Mouse (Mus musculus): ENCODE measurements around the gene Nfyb.

The Nfyb gene

GRCm38 (mm10) chr10:82763840-82764631 lies at the start of gene Nfyb:
Gene Nfyb, minus strand, starts transcription at chr10:82764144.
- peak; percentile 98 for DNase-seq (ENCODE audit: extremely low spot score)

DNA sequence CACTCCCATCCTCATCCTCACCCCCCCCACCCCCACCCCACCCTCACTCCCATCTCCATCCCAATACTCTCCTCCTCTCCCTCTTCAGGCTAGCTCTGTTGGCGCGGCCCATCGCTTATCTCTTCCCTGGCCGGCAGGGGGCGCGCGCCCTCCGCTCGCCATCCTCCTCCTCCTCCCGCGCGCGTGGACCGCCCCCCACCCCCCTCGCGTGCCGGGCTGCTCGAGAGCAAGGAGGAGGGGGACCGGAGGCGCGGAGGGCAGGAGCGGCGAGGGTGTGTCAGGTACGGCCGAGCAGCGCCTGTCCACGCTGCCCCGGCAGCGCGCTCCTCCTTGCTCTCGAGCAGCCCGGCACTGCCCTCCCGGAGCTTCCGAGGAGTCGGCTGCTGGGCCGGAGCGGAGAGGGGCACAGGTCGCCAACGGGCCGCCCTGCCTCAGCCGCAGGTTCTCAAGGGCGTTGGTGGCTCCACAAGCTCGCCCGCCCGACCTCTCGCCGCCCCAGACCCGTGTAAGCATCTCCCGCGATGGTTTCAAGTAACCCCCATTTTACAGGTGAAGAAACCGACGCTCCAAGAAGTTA lies 48.0 kb upstream of the Nfyb start:
- DNase-seq (ENCODE audit: extremely low spot score) = peak; percentile 84

- DNase-seq (ENCODE audit: extremely low spot score) = no peak
These were observed 45.4 kb upstream of the Nfyb start for GRCm38 (mm10) chr10:82809352-82809751.

GRCm38 (mm10) chr10:82808891-82809290 lies 44.9 kb upstream of the Nfyb start:
- DNase-seq (ENCODE audit: extremely low spot score) = no peak

GRCm38 (mm10) chr10:82808155-82808554 lies 44.2 kb upstream of the Nfyb start:
- DNase-seq (ENCODE audit: extremely low spot score) = no peak

- no peak for DNase-seq (ENCODE audit: extremely low spot score)
These were observed 43.3 kb upstream of the Nfyb start for GRCm38 (mm10) chr10:82807238-82807637.

DNA sequence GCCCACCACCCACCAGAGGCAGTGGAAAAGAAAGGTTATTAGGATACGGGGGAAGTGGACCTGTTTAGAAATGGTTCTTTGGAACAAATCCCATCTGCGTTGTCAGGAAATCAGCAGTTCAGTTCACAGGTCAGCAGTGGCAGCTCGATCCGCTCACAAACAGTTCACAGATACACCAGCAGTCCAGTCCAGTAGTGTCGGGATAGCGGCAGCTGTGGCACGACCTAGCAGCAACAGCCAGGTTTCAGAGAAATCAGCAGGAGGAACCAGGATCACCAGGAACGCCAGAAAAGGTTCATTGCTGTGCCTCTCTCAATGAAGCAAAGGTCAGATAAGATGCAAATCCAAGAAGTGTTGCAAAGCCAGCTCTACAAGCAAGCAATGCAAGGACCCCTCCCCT lies 42.5 kb upstream of the Nfyb start:
- no peak for DNase-seq (ENCODE audit: extremely low spot score)

DNA sequence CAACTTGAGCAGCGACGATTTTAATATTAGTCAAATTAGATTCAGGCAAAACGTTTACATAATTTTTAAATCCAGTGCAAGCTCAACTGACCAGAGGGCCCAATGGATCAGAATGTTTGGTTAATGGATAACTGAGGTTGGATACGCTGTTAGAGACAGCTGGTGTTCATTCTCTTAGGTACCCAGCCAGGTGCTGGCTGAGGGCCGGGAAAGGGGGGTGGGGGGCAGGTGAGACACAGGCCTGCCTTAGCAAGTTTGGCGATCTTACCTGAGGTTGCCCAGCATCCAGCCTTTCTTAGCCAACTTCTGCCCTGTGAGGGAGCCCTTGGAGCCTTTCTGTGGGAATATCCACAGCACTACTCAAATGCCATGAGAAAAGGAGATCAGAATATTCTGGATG lies 41.2 kb upstream of the Nfyb start:
- no peak for DNase-seq (ENCODE audit: extremely low spot score)

- no peak for DNase-seq (ENCODE audit: extremely low spot score)
These were observed 40.5 kb upstream of the Nfyb start for GRCm38 (mm10) chr10:82804396-82804795.

GRCm38 (mm10) chr10:82800094-82800493 lies 36.1 kb upstream of the Nfyb start:
- no peak for DNase-seq (ENCODE audit: extremely low spot score)

DNA sequence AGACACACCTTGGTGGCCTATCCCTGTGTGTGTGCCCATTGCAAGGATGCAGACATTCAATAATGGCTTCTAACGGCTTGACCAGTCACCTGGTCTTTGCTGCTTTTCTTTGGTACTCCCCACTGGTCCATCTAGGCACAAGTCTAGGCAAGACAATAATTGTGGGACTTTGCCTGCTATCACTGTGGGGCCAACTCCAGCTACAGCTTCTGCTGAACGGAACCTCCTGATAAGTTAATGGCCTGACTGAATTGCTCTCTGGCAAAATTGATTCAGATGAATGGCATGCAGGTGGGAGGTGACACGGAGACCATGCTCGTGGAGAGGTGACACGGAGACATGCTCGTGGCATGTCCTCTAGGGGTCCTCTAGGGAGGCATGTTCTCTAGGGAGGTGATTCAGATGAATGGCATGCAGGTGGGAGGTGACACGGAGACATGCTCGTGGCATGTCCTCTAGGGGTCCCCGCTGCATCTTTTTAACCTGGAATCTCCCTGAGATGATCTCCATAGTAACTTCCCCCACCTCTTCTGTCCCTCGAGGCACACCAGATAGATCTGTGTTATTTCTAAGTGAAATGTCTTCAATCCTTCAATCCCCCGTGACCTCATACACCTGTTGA lies 34.5 kb upstream of the Nfyb start:
- no peak for DNase-seq (ENCODE audit: extremely low spot score)

DNA sequence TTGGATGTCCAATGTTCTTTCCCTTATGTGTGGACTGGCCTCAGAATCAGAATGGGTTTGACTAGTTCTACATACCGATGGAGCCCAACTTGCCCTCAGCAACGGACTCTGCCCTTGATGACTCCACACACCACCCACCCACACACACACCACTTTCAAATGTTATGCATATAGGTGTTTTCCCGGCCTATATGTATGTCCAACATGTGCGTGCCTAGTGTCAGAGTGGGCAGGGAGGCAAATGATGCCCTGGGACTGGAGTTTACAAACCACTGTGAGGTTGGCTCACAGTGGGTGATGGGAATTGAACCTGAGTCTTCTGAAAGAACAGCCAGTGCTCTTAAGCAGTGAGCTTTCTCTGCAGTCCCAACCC lies 33.2 kb upstream of the Nfyb start:
- no peak for DNase-seq (ENCODE audit: extremely low spot score)

DNA sequence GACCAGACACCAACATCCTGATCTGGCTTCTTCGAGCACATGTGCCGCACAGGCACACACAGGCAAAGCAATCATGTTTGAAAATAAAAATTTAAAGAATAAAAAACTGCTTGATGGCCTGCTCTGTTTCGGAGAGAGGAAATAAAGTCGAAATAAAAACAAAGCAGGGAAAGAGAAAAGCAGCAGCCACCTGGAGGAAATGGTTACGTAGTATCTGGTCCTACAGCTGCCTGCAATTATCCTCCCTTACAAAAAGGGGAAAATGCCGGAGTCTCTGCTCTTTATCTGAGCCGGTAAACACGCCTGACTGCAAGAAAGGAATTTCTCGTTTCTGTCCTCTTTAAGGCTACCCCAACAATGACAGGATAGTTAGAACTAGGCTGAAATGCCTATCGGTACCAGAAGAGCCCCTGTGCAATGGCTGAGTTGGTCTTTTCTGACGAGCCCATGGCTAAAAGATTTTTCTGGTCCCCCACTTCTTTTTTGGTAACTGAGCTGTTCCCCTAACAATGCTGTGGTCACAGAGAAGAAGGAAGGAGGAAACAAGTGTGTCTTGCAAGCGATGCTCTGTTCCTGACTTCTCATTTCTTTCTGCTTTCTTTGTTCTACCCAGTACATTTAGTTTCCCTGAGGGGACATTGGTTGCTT lies 32.7 kb upstream of the Nfyb start:
- no peak for DNase-seq (ENCODE audit: extremely low spot score)

DNA sequence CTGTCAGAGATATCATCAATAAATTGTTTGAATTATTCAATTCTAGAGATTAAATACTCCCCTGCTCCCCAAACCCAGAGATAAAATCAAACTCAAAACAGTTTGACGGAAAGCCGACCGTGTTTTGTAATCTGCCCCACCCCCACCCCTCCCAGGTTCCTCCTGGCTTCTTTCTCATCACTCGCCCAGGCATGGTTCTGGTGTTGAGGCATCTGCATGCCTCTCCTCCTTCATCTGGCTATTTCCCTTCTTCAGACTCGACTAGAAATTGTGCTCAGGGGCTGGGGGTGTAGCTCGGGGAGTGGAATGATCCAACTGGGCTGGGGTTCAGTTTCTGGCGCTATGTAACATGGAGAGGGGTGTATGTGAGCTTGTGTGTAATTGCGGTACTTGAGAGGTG lies 31.8 kb upstream of the Nfyb start:
- no peak for DNase-seq (ENCODE audit: extremely low spot score)

GRCm38 (mm10) chr10:82795071-82795731 lies 31.3 kb upstream of the Nfyb start:
- no peak for DNase-seq (ENCODE audit: extremely low spot score)

GRCm38 (mm10) chr10:82792311-82792710 lies 28.4 kb upstream of the Nfyb start:
- DNase-seq (ENCODE audit: extremely low spot score) = no peak

DNA sequence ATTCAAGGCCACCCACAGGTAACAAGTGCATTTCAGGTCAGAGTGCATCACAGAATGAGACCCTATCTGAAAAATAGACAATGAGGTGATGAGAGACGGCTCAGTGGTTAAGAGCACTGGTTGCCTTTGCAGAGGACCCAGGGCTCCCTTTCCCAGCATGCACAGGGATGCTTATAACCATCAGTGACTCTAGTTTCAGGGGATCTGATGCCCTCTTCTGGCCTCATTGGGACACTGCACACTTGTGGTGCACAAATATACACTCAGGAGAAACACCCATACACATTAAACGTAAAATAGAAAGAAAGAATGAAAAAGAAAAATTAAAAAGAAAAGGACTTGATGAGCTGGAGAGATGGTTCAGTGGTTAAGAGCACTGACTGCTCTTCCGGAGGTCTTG lies 27.8 kb upstream of the Nfyb start:
- DNase-seq (ENCODE audit: extremely low spot score) = no peak

GRCm38 (mm10) chr10:82790504-82790903 lies 26.6 kb upstream of the Nfyb start:
- DNase-seq (ENCODE audit: extremely low spot score) = no peak

- no peak for DNase-seq (ENCODE audit: extremely low spot score)
These were observed 25.2 kb upstream of the Nfyb start for GRCm38 (mm10) chr10:82789181-82789580.

DNA sequence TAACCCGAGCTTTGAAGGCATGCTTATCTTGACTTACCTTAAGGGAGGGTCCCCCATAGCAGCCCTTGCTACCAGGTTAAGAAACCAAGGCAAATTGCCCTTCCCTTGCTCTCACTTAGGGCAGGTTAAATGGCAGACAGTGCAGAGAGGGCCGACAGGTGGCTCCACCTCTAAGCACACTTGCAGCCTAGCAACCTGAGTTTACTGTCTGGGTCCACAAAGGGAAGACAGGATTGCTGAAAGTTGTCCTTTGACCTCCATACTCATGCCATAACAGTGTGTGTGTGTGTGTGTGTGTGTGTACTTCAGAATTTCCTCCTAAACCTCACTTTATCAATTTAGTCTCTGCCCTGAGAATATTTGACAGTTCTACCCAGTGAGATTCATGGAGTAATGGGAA lies 18.5 kb upstream of the Nfyb start:
- no peak for DNase-seq (ENCODE audit: extremely low spot score)

GRCm38 (mm10) chr10:82780816-82781215 lies 16.9 kb upstream of the Nfyb start:
- no peak for DNase-seq (ENCODE audit: extremely low spot score)

GRCm38 (mm10) chr10:82780322-82780721 lies 16.4 kb upstream of the Nfyb start:
- no peak for DNase-seq (ENCODE audit: extremely low spot score)

All from embryo, embryonic 9.5 days (tissue).